Mouse (Mus musculus): Measurements from ENCODE around the gene Rars.

- TF ChIP-seq GATA1 (IDR thresholded peaks at IDR 0.05; ENCODE audit: borderline replicate concordance, low read length) = no peak
- TF ChIP-seq FLI1 (IDR thresholded peaks at IDR 0.05; ENCODE audit: low read length) = no peak
Measured at GRCm38 (mm10) chr11:35769746-35770437, 64.4 kb downstream of the Rars start.
